Mouse (Mus musculus) mouse embryonic stem cell (cell line): ENCODE data around the gene Sstr2.

Experiments used
- in situ Hi-C, 2 experiments: fragments of 300-500 bp; cut with MboI; formaldehyde crosslinking; loops; 1 replicate in 1 of 2; 3 replicates in 1 of 2; pipeline ENCODE4 v1.14.3; 2019 to 2020; ENCODE audit warnings: low sequenced_read_pairs in 2 of 2, low pct_unique_long_range_greater_than_20kb in 1 of 2, mixed read lengths in 1 of 2; ENCODE audit not compliant: unreplicated experiment in 1 of 2

Sstr2 gene

DNA sequence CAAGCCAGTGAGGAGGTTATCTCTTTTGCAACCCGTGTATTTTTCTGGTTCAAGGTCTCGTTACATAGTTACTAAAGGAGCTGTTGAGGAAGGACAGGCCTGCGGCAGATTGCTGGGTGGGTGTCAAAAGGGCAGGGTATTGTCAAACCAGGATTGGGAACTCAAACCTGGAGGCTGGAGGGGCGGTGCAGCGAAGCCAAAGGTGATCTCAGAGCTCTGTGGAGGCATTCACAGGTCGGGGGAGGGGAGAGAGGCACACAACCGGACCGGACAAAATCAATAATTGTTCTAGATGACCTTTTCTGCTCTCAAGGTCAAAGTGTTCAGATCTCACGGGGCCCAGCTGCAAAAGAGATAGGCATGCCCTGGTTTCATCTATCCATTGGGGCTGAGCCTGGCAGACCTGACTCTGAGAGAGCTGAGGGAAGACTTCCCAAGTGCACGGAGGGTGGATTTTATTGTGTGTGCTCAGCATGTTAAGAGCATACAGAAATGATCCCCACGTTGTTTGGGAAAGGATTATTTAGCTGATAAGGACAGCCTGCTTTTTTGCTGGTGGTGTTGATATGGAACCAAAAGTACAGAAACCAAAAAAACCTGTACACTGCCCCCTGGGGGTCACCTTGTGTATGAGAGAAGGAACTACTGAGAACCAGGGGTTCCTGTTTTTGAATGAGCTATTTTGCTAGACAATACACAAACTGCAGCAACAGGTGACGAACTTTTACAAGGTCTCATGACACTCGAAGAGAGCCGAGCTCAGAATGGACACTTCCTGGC lies 1.8 kb upstream of the Sstr2 start:
- in situ Hi-C loops: no loop called here

- in situ Hi-C loops: no loop called here
Observed at GRCm38 (mm10) chr11:113618303-113618671, 855 bp upstream of the Sstr2 start.

DNA sequence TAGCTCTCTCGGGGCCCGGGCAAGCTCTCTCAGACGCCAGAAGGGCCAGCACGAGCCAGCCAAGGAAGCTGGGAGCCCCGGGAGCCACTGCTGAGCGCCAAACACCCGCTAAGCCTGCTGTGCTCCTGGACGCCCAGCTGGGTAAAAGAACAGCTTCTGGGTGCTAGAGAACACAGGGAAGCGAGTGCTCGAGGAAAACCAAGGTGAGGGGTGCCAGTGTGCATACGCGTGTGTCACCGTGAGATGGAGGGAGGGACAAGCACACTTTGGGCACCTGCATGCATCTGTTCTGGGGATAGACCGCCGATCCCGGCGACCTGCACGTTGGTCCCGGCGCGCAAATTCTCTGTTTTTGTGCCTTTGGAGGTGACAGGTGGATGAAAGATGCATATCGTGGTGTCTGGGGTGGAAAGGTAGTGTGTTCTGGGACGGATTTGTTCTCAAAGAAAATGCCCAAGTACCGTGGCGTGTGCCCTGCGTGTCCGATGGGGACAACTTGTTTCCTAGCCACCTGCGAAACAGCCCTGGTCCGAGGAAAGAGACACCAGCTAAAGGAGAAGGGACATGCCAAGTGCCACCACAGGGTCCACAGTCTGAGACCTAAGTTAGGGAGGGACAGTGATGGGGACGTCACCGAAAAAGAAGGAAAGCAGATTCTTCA lies 408 bp downstream of the Sstr2 start:
- in situ Hi-C loops: loop anchor here in 1 of 2 experiments (10.0 kb wide), 1 partner anchor 445 kb away; no protein-coding TSS in a partner anchor

GRCm38 (mm10) chr11:113621001-113621400 lies 1.9 kb downstream of the Sstr2 start:
- in situ Hi-C loops: loop anchor here in 1 of 2 experiments (10.0 kb wide), 1 partner anchor 446 kb away; no protein-coding TSS in a partner anchor

- in situ Hi-C loops: loop anchor here in 1 of 2 experiments (10.0 kb wide), 1 partner anchor 447 kb away; no protein-coding TSS in a partner anchor
Observed at GRCm38 (mm10) chr11:113622028-113622427, 2.9 kb downstream of the Sstr2 start.

GRCm38 (mm10) chr11:113625437-113625836 lies 6.3 kb downstream of the Sstr2 start:
- in situ Hi-C loops: loop anchor here (5.0 to 25.0 kb wide), 3 partner anchors 328 to 451 kb away; no protein-coding TSS in a partner anchor

GRCm38 (mm10) chr11:113627785-113628184 lies 8.6 kb downstream of the Sstr2 start:
- in situ Hi-C loops: loop anchor here (5.0 to 25.0 kb wide), 3 partner anchors 330 to 453 kb away; no protein-coding TSS in a partner anchor

DNA sequence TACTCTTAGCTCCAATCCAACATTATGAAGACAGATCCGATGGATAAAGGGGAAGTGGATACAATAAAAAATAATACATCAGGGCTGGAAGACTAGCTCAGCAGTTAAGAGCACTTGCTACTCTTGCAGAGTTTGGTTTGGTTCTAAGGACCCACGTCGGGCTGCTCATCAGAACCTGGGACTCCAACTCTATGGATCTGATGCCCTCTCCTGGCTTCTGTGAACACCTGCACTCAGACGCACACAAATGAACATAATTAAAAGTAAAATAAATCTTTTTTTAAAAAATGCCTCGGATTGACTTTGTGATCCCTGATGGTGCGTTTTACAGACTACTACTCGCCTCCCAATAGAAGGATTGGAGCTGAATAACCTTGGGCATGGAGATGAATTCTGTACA lies 11.5 kb downstream of the Sstr2 start:
- in situ Hi-C loops: loop anchor here (10.0 to 25.0 kb wide), 3 partner anchors 226 to 456 kb away; no protein-coding TSS in a partner anchor

- in situ Hi-C loops: loop anchor here (10.0 to 25.0 kb wide), 3 partner anchors 227 to 457 kb away; no protein-coding TSS in a partner anchor
Observed at GRCm38 (mm10) chr11:113631302-113631701, 12.2 kb downstream of the Sstr2 start.

- in situ Hi-C loops: loop anchor here (10.0 to 25.0 kb wide), 3 partner anchors 227 to 457 kb away; no protein-coding TSS in a partner anchor
Observed at GRCm38 (mm10) chr11:113631862-113632261, 12.7 kb downstream of the Sstr2 start.

DNA sequence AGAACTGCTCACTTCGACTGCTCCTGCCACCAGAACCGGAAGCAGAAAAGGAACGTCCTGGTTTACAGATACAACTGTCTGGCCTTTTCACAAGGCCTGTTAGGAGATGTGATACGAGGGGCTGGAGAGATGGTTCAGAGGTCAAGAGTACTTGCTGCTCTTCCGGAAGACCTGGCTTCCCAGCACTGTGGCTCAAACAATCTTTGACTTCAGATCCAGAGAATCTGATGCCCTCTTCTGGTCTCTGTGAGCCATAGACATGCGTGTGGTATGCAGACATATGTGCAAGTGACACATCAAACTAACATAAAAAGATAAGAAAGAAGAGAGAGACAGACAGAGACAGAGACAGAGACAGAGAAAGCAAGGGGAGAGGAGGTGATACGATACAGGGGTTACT lies 13.2 kb downstream of the Sstr2 start:
- in situ Hi-C loops: loop anchor here (10.0 to 25.0 kb wide), 3 partner anchors 228 to 458 kb away; no protein-coding TSS in a partner anchor

- in situ Hi-C loops: loop anchor here (10.0 to 25.0 kb wide), 3 partner anchors 229 to 459 kb away; no protein-coding TSS in a partner anchor
Observed at GRCm38 (mm10) chr11:113633398-113633797, 14.3 kb downstream of the Sstr2 start.

GRCm38 (mm10) chr11:113634699-113635121 lies 15.6 kb downstream of the Sstr2 start:
- in situ Hi-C loops: loop anchor here (5.0 to 25.0 kb wide), 4 partner anchors 230 to 460 kb away; no protein-coding TSS in a partner anchor

DNA sequence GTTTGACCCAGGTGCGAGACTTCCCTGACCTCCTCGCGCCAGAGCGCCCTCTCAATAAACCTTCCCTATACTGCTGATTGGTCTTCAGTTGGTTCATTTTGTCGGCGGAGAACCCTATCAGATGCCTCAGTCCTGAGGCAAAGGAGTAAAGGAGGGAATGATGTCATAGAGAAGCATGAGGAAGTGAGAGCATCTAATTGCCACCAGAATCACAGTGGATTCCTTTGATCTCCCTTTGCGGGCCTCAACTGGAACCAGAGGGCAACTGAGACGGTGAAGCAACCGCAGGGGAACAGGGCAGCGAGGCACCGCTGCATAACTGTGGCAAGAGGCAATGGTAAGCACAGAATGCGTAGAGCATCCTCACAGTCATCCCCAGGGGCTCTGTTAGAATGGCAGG lies 19.5 kb downstream of the Sstr2 start:
- in situ Hi-C loops: loop anchor here (5.0 to 25.0 kb wide), 4 partner anchors 234 to 464 kb away; no protein-coding TSS in a partner anchor

GRCm38 (mm10) chr11:113645181-113645580 lies 26.0 kb downstream of the Sstr2 start:
- in situ Hi-C loops: loop anchor here (10.0 to 25.0 kb wide), 2 partner anchors 170 to 358 kb away; no protein-coding TSS in a partner anchor

- in situ Hi-C loops: loop anchor here (10.0 to 25.0 kb wide), 2 partner anchors 167 to 361 kb away; no protein-coding TSS in a partner anchor
Observed at GRCm38 (mm10) chr11:113648152-113648551, 29.0 kb downstream of the Sstr2 start.

GRCm38 (mm10) chr11:113648690-113649352 lies 29.7 kb downstream of the Sstr2 start, which contains the start of gene Cog1:
TSS of gene Cog1 (plus strand) at chr11:113649169.
- in situ Hi-C loops: loop anchor here (10.0 to 25.0 kb wide), 2 partner anchors 166 to 362 kb away; no protein-coding TSS in a partner anchor
